Mouse (Mus musculus) liver (tissue): ENCODE measurements around the gene Cog3.

ENCODE experiments used
- DNase-seq: peaks from one replicate; pipeline ENCODE4 v3.0.0-alpha.2; 2020; ENCODE audit warnings: mixed read lengths

The Cog3 gene

GRCm38 (mm10) chr14:75690428-75690827 is 63.9 kb downstream of the Cog3 start:
- no peak for DNase-seq

GRCm38 (mm10) chr14:75676316-75676715 is 78.0 kb downstream of the Cog3 start:
- no peak for DNase-seq

DNA sequence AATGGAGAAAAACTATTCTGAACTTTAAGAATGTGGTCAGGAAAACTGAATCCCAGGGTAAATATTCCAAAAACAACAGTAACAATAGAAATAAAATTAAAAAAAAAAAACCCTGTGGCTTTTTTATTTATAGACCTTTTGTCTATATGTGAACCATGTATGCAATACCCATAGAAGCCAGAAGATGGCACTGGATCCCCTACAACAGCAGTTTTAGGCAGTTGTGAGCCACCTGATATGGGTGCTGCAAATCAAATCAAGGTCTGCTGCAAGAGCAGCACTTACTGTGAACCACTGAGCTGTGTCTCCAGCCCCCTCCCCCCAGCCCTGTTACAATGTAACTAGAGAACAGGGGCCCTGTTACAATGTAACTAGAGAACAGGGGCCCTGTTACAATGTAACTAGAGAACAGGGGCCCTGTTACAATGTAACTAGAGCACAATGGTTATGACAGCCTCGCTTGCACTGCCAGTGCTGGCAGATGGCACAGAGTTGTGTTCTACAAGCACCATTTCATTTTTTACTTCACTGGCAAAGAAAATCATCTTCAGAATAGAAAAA is 85.2 kb downstream of the Cog3 start:
- DNase-seq = no peak

GRCm38 (mm10) chr14:75665430-75666180 is 88.7 kb downstream of the Cog3 start:
- DNase-seq = no peak

DNA sequence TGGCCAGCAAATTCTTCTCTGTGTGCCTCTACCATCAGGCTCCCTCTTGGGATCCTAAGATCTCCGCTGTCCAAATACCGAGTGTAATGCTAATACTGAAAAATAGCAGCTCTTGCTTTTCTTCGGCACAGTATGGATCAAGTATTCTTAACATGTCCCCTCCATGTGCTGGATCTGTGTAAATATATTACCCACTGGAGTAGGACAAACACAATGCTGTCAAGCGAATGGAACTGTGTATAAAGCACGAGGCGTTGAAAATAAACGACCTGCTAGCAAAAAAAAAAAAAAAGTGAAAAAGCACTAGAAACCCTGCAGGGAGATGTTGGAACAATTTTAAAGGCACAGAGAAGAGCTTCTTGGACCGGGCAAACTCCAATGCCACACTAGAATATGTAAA is 92.8 kb downstream of the Cog3 start:
- DNase-seq = no peak

- no peak for DNase-seq
These were observed 93.4 kb downstream of the Cog3 start for GRCm38 (mm10) chr14:75660936-75661335.
